Mouse (Mus musculus) ES-Bruce4 (cell line): ENCODE measurements around the gene Rps23.

ENCODE experiments used
- CTCF ChIP-seq: IDR thresholded peaks from one replicate; pipeline ENCODE4 v1.8.1; 2011; ENCODE audit warnings: low read depth, low read length
- EP300 ChIP-seq: IDR thresholded peaks from 2 replicates; pipeline ENCODE4 v1.6.1; 2011; ENCODE audit warnings: low read depth, low read length; ENCODE audit not compliant: insufficient read depth
- POLR2A ChIP-seq: IDR thresholded peaks from one replicate; pipeline ENCODE4 v1.8.1; 2011; ENCODE audit warnings: low read length; ENCODE audit not compliant: insufficient read depth

DNA sequence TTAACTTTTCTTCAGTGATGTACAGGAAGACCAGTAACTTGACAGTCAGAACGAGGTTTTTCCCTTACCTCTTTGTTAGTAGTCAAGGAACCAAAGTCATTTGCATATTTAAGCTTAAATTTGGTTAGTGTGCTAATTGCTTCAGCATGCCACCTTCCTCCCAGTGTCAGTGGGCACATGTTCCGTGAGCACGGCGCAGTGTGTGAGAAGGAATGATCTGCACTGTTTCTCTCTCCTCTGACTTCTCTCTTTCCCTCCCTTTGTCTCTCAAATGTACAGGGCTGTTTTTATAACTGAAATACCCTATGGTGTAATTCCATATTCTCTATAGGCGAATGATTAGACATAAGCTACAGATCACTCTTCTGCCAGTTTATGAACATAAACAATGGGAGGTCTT lies 16.8 kb downstream of the Rps23 start:
- TF ChIP-seq POLR2A (no peak), CTCF (no peak), EP300 (no peak)
